Mouse (Mus musculus) neutrophil, adult 5-6 weeks (primary cell): Measurements from ENCODE around the gene Apbb2. TPM values are rescaled to one million over a fixed set of nuclear protein-coding genes. Genes with fewer than 3 reads are reported as not detected.

ENCODE experiments used
- ATAC-seq: fragments of 151-379, 151-347 bp; 2 replicates; pipeline ENCODE4 v1.8.0; 2017; ENCODE audit warnings: mild to moderate bottlenecking, moderate TSS enrichment; ENCODE audit not compliant: insufficient number of reproducible peaks, poor library complexity, low FRiP score, severe bottlenecking; ENCODE audit errors: extremely low read depth
- total RNA-seq: library from RNA; stranded (forward); fragments of 200-1000 nt; gene quantifications from 2 replicates; pipeline ENCODE4 v1.2.3, GENCODE M21; 2017

Apbb2 gene
- total RNA-seq, 1 experiment from 2014 or later, result 0.35 TPM

DNA sequence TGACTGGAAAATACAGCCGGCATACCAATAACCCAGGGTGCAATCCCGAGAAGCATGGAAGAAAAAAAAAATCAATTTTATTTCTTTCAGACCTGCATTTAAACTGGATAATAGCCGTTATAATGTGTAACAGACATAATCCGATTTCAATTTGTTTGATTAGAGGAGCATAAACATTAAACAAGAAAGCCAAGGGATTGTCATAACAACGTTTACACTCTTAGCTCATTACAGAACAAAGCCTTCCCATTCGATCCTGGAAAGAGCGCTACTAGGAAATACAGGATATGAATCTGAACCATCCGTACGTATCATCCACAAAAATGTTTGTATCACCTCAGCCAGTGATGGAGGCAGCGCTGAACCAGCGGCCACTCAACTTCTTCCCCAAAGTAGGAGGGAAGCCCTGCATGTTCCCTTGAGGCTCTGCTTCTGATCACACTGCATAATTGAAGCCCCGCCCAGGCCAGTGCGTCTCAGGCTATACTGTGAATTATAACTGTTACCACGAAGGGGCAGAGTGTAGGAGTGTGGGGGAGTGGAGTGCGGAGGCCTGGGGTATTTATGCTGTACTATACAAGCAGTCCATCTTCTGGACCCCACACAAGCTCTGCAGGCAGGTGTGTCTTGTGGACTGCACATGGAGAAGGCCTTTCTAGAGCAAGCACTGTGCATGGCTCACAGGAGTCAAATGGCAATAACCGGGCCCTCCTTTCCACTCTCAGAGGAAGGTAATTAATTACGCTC, 278.1 kb downstream of the Apbb2 start:
- no peak for ATAC-seq

DNA sequence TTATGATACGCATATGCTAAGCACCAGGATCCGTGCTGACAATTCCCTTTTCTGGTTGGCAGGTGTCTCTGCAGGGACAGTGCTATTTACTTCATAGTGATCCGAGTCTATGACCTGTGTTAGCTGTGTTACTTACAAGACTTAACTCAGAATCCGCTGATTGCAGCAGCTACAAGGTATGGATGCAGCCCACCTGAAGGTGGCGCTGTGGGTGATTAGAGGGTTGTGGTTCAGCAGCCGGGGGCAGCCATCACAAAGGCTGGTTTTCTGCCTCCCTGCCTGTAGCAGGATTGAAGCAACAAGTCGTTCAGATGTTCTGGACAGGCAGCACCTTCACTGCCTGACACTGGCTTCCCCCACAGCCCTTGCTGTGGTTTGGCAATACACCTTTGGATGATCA, 280.0 kb downstream of the Apbb2 start:
- ATAC-seq, result no peak

DNA sequence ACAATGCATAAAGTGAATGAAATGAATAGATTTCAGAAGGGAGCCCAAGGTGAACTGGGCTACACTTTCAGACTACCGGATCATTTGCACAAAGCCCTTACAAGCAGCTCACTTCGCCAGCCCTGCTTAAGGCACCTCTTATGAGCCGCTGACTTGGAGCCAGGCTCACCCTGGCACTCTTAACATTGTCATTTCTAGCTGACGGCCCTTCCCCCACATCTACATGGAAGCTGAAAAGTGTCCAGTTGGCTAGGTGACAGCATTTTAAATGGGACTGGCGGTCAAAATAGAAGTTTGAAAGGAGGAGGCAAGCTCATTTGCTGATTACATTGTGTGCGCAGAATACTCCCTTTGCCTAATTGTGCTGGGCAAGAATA, 280.6 kb downstream of the Apbb2 start:
- ATAC-seq, result no peak

DNA sequence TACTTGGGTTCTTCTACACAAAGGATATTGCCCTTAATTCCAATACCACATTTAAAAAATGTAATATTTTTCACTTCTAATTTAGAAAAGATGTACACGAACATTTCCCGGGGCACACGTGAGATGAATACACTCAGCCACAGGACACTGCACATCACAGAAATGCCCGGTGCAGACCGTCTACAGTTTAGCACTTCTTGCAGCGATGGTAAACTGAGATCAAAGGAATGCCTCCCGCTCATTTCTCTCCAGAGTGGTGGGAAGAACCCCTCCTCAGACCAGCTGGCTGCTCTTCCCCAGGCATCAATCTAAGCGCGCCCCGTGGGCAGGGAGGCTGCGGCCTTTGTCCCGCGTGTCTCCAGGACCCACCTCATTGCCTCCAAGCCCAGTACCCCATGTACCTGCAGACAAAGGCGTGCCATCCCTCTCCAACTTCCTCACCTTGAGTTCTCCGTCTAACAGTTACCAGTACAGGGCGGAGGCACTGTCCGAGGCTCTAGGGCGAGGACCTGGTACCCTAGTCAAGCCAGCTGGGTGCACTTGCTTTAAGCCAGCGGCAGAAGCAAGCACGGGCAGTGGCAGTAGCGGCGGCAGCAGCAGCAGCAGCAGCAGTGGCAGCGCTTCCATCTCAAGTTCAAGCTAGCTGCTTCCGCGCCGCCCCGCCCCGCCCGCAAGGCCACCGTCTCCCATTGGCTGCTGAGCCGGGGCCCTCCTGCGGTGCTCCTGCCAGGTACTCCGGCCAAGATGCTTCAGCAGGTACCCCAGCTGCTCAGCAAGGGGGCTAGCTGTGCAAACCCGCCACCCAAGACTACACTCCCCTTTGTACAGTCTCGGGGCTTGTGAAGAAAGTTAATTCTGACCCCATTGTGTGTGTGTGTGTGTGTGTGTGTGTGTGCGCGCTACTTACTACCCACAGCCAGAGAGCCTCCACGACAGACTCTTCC, 281.3 kb downstream of the Apbb2 start:
- ATAC-seq, result no peak

DNA sequence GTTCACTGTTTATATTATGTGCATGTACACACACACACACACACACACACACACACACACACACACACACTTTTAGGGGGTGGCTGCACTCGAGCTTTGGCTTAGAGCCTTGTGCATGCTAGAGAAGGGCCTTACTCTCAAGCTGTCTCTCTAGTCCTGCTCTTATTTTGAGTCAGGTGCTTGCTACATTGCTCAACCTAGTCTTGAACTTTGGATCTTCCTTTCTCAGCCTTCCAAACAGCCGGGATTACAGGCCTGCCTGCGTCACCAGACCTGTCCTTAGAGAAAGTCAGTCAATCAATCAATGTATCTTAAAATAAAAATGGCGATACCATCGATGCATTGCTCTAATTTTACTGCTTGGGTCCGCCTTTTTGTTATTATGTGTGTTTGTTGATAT, 287.8 kb downstream of the Apbb2 start:
- ATAC-seq, result no peak

DNA sequence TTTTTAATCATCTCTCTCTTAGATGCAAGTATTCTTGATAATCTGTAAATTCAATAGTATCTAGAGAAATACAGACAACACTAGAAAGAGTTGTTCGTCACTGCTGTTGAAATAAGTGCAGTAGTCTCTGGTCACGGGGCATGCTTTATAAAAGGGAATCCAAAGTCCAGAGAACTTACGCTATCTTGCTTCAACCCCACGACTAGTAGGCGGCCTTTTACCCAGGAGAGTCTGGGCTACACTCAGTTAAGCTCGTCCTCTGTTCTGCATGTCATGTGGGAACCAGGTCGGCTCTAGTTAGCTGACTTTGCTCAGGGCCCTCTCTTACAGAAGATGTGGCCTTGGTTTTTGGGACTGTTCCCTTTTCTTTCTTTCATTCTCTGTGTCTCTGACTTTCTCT, 289.8 kb downstream of the Apbb2 start:
- no peak for ATAC-seq

DNA sequence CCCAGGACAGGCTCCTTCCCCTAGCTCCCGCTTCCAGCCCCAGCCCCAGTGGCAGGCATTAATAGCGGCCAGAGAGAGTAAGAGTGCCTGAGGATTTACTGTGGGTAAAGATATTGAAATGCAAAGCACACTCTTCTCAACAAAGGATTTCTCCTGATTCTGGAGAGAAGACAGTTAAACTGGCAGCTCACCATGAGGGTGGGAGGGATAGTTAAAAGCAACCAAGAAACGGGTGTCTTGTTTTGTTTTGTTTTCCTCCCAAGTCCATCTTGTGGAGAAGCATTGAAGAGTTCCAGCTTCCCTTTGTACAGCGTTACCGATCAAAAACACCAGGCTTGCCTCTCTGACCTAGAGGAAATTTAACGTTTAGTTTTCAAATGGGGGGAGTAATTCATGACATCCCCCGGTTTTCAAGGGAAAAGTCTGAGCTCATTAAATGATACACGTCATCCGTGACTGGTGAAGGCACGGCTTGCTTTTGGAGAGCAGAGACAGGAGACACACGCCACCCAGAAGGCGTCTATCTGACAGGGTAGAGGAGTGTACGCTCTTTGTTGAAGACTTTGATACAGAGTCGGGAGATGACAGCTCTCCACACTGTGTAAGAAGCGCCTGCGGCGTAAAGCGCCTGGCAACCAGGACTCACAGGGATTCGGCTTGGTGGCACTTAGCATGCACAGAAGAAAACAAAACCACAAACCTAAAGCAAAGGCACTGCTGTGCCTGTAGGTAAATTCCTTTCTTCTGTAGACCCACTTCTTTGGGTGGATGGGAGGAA, 290.4 kb downstream of the Apbb2 start:
- ATAC-seq, result no peak

DNA sequence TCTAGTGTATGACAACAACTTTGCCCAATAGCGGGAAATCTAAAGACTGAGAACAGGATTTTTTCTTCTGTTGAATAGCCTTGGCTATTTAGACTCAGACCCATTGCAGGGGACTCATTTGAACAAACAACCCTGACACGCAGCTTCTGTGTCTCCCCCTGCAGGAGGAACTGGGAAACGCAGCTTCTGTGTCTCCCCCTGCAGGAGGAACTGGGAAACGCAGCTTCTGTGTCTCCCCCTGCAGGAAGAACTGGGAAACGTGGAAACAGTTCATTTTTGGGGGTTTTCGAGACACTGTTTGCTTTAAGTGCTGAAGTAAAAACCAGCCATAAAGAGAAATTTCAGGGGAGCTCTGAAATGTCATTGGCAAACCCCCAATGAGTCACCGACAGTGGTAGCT, 292.2 kb downstream of the Apbb2 start:
- no peak for ATAC-seq

DNA sequence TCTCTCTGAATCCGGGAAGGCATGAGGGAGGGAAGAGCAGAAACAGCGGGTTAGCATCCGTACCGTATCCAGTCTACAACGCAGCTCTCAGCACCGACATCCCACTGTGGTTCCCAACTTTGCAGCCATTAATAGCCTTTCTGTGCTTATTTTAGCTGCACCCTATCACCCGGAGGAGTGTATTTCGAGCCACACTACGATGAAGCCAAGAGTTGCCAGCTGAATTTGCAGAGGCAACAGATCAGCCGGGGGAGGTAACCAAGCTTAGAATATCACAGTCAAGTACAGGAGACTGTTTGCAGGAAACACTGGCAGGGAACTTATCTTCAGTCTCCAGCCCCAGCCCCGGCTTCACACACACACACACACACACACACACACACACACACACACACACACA, 295.0 kb downstream of the Apbb2 start:
- ATAC-seq, result no peak

DNA sequence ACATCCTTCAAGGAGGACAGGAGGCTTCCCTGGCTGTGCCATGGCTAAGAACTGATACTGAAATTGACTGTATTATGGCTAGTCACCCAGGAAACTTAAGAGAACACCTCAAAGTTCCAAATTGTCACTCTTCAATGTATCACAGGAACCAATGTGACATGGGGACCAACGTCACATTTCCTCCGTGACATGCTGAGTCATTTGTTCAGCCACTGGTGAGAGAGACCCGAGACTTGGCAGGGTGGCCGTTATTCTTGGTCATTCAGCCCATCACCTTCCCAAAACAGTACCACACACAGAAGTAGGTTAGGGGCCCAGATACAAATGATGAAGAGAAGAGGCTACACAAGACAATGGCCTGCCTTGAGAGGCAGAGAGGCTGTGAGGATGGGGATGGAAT, 295.5 kb downstream of the Apbb2 start:
- ATAC-seq, result no peak

DNA sequence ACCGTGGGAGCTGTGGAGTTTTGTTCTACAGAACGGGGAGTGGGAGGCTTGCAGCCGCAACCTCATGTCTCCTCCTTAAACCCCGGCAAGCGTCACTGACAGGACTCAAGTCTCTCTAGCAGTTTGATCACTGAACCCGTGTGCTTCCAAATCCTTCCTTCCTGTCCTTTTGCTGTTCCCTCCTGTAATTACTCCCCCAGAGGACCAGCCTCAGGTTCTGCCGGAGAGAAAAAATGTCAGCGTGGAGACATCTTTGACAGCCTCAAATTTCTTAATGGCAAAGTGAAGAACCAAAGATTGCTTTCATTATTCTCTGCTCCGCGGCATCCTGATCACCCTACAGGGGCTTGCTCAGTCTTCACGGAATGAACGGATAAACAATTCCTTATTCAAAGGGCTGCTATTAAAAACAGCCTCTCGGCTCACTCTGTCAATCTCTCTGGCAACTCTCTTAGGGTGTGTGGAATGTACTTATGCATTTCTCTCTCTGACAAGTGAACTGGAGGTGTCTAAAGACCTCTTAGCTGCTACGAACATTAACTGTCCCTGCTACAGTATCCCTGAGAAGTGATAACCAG, 298.7 kb downstream of the Apbb2 start:
- ATAC-seq, result no peak

DNA sequence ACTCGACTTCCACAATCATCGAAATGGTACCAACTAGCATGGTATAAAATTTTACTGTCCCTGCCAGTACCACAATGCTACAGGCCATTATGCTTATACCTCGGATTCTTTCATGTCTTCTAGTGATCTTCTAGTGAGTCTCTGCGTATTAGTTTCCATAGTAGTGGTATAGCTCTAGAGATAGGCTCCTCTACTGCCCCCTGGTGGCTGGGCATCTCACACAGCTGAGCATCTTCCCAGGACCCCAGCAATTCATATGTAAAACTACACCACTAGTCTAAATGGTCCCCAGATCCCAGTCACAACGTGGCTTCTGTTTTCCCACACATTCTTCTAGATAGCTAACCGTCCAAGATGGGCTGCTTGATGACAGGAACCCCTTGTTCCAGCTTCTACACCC, 299.2 kb downstream of the Apbb2 start:
- no peak for ATAC-seq

DNA sequence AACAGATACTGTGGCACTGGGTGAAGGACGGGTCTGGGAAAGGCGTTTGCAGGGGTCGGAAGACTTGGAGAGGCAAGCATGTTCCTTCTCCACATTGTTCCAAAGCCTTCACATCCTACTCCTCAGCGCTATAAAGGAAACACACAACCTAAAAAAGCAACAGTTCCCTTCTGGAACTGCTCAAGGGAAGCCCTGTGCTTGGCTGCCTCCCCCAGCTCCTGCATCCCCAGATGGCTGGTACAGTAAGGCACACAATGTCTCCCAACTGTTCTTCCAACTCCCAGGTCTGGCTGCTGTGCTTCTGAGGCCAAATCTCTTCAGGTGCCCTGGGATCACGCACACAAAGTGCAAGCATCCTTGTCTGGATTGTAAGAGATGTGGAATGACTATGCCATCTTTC, 302.8 kb downstream of the Apbb2 start:
- ATAC-seq, result no peak

DNA sequence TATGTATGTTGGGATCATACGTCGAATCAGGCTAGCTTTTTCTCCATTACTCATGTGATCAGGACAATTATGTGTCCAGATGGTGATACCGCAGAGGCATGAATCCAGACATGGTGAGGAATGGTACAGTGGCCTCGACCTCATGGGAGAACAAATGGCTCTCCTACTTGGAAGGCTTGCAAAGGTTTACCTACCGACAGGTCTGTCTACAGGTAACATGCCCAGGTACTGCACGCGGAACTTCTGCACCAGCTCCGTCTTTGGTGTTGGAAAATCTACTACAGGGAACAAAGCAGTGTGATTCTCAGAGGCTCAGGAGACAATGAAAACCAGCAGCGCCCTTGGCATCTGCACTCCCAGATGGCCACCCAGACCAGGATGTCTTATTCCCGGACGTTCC, 307.8 kb downstream of the Apbb2 start:
- ATAC-seq, result no peak

DNA sequence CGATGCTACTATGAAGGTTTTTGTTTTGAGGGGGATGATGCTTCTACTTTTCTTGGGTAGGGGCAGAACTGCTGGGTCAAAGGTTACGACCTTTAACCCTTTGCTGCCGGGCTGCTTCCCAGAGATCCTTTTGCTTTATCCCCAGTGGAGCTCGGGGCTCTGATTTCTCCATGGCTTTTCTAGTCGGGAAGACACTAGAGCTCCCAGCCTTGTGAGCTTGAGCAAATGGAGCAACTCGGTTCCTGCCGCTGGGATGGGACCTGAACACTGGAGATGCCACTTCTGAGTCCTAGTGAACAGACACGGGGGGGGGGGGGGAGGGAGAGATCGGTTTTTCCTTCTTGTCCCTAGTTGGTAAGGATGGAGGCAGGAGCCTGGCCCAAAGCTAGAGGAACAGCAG, 308.3 kb downstream of the Apbb2 start:
- ATAC-seq, result no peak

DNA sequence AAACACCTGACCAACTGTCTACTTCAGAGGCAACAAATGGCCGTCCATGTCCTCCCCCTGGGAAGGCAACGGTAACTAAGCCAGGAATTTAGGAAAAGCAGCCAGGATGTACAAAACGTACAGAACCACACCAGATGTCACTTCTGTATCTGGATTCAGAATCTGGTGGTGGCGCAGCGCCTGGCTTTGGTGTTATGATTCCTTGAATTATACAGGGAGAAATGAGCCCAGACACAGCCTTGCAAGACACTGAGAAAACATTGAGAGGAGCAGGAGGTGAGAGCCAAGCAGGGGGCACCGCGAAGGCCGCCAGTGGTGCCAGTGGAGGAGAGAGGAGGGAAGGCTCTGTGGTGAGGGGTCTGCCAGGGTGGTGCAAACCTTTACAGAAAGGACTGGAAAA, 313.1 kb downstream of the Apbb2 start:
- no peak for ATAC-seq

DNA sequence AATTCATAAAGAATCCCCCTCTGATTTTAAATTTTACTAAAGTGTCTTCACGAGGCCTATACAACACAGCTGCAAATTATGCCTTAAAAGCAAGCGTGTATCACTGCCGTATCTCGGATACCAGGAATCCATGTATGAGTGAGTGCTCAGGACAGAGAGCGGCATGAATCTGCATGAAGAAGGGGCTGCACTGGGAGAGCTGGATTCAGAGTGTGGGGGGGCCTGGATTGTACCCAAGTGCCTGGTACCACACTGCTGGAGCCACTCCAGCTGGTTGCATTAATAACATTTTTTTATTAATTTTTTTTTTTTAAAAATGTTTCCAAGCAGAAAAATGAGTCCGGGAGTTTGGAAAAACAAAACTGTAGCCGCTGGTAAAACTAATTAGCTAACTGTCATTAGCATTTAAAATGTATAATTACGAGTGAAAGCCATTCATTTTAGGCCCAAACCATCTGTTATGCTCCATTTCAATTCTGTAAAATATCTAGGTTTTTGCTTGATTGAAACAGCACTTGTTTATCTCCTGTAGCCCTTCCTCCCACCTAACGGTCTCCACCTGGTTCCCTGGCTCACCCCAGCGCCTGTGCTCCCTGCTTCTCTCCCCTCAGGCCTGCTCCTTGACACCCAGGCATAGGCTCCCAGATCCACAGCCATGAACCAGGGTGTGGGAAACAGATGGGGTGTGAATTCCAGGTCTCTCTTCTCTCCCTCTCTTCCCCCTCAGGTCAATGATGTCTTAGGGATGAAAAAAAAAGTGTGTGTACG, 314.1 kb downstream of the Apbb2 start:
- ATAC-seq, result no peak

DNA sequence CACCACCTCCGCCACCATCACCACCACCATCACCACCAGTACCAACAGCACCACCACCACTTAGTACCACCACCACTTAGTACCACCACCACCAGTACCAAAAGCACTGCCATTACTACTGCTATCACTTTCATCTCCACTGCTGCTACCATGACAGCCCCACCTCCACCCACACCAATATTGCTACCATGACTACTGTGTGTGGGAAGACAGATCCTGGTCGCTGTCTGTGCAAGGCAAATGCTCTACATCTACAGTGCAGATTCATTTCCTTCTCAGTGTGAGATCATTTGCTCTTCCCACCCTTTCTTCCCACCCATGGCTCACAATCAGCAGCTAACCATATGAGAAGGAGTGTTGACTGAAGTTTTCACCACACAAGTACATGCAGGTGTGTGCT, 315.7 kb downstream of the Apbb2 start:
- no peak for ATAC-seq
